Mouse (Mus musculus) spleen, postnatal 36 days (tissue): ENCODE measurements around the gene Fos.

Source experiments
- DNase-seq, 2 experiments: peaks; one replicate each; pipeline ENCODE4 v3.0.0; 2022; ENCODE audit warnings: low spot score in 2 of 2, mixed read lengths in 1 of 2

Fos gene

DNA sequence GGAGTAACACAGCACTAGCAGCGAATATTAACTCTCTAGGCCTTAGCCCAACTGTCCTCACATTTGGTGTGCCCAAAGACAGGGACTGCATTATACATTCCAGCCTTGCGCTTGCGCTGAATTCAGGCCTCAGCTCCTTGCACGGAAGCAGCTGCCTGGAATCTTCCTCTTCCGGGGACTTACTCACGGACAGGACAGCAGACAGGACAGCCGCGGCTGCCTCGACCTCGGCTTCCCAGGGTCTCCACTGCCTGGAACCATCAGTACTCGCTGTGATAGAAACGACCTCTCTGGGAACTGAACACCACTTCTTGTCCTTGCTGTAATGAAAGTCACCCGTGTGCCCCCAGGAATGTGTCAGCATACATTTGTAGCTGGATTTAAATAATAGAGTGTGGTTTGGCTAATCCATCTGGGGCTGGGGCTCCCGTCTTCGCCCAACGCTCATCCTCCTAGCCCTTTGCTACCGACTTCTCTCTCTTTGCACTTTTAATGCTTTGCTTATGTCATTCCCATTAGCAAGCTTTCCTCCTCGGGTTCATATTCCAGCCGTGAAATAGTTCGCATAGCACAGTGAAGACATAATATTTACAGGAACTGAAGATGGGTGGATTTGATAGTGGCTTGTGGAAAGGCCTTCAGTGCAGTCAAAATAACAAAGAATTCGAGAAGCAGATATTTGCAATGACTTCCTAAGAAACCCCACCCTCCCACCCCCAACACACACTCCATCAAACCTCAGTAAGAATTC, 11.6 kb upstream of the Fos start:
- DNase-seq: no peak

DNA sequence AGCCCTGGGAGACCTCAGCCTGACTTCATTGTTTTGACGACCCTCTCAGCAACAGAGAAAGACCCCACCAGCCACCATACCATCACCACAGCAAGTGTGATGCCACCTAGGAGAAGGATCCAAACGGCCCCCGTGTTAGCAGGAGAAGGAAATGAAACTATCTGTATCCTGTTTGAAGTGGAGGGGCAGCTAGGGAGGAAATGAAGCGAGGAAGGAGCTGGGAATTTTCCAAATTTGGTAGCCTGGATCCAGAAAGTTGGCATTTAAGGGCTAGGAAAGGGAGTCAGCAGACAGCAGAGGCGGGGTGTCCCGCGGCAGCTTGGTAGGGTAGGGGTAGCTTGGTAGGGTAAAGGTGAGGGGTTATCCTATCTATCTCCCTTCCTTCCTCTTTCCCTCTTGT, 10.9 kb upstream of the Fos start:
- no peak for DNase-seq

- no peak for DNase-seq
Measured at GRCm38 (mm10) chr12:85464431-85464830, 9.3 kb upstream of the Fos start.

DNA sequence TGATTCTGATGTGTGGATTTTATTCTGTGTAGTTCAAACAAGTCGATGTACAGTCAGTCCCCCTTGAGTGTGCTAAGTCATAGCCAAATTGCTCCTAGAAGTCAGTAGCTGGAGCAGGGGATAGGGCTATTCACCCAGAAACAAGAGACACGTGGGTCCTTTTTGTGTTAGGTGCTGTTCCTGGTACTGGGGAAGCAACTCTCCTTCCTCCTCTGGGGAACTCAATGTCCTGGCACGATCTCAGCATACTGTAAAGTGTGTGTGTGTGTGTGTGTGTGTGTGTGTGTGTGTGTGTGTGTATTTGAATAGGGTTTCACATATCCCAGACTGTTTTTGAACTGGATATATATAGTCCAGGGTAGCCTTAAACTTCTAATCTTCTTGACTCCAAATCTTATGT, 8.8 kb upstream of the Fos start:
- DNase-seq: no peak

DNA sequence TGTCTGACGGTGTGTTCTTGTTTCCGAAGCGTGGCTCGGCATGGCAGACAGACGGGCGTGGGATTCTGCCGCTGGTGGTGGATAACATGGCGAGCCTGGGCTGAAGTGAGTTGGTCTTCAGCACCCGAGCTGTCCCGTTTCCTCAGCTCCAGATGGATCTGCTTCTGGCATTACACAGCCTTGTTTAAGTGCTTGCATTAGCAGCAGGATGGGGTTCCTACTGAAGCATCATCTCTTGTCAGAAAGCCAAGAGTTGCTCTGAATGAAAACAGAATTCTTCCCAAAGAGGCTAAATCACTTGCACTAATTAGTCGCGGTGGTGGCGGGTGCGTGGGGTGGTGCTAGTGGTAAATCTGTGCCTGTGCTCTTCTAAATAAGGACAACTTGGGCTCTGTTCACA, 5.8 kb upstream of the Fos start:
- DNase-seq: no peak

DNA sequence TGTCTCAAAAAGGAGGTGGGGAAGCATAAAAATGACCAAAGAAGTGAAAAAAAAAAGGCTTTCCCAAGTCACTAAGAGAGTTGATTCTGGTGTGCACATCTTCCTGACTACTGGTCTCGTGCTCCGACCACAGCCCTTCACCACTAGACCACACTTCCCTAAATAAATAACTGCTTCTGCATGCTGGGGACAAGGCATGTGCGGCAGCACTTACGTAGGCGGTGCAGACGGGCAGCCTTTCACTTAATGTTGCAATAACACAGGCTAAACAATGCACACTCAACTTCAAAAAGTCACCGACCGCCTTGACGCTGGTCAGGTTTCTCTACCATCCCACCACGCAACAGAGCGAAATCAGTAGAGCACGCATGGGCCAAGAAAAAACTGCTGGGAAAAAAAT, 5.0 kb upstream of the Fos start:
- peak; percentile 58 to 72 for DNase-seq

DNA sequence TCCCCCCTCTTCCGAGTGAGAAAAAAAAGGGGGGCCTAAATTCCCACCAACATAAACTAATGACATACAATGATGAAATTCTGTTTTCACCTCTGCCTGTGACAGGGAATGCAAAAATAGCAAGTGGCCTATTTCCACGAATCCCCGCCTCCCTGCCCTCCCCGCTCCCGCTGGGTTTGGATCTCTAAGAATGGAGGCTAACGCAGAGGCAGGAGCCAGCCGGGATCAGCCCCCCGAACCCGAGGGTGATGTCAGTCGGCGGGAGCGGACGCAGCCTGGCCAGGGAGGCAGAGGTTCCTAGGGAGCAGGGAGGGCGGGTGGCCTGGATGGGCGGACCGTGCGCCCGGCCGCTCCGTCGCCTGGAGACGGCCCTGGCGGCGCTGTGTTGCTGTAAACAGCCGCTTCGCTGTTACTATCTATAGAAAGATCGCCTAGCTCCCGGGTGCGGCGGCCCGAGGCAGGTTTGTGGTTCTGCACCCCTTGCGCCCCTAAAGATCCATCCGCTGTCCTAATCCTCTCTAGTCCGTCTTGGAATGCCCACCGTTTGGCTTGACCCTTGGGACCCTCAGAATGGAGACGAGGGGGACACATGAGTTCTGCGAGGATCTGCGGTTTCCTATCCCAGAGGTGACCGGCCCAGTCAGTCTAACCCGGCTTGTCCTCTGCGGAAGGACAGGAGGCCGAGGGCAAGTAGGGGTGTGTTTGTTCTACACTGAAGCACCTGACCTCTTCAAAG, 1.6 kb upstream of the Fos start:
- DNase-seq: peak; percentile 40 to 41

- no peak for DNase-seq
Measured at GRCm38 (mm10) chr12:85472656-85473410, 857 bp upstream of the Fos start.

DNA sequence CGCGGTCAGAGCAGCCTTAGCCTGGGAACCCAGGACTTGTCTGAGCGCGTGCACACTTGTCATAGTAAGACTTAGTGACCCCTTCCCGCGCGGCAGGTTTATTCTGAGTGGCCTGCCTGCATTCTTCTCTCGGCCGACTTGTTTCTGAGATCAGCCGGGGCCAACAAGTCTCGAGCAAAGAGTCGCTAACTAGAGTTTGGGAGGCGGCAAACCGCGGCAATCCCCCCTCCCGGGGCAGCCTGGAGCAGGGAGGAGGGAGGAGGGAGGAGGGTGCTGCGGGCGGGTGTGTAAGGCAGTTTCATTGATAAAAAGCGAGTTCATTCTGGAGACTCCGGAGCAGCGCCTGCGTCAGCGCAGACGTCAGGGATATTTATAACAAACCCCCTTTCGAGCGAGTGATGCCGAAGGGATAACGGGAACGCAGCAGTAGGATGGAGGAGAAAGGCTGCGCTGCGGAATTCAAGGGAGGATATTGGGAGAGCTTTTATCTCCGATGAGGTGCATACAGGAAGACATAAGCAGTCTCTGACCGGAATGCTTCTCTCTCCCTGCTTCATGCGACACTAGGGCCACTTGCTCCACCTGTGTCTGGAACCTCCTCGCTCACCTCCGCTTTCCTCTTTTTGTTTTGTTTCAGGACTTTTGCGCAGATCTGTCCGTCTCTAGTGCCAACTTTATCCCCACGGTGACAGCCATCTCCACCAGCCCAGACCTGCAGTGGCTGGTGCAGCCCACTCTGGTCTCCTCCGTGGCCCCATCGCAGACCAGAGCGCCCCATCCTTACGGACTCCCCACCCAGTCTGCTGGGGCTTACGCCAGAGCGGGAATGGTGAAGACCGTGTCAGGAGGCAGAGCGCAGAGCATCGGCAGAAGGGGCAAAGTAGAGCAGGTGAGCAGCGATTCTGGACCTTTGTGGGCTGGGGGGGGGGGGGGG, 875 bp downstream of the Fos start:
- peak in 1 of 2 experiments; percentile 26 for DNase-seq

DNA sequence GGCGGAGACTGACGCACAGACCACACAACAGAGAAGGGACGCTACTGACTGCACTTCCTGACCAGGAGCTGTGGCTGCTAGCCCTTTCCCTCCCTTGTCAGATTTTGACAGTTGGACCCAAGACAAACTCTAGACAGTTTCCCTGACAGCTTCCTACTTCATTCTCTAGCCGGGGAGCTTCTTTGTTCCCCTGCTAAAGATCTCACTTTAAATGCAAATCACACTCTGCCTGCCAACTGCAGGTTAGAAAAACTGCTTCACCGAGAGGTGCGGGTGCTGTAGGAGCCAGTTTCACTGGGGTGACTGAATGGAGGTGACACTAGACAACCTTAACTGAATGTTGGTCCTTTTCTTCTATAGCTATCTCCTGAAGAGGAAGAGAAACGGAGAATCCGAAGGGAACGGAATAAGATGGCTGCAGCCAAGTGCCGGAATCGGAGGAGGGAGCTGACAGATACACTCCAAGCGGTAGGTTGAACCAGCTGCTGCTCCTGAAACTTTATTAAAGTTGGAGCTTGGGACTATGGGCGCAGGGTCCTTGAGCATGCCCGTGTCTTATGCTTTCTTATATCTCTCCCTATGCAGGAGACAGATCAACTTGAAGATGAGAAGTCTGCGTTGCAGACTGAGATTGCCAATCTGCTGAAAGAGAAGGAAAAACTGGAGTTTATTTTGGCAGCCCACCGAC, 1.7 kb downstream of the Fos start:
- no peak for DNase-seq

DNA sequence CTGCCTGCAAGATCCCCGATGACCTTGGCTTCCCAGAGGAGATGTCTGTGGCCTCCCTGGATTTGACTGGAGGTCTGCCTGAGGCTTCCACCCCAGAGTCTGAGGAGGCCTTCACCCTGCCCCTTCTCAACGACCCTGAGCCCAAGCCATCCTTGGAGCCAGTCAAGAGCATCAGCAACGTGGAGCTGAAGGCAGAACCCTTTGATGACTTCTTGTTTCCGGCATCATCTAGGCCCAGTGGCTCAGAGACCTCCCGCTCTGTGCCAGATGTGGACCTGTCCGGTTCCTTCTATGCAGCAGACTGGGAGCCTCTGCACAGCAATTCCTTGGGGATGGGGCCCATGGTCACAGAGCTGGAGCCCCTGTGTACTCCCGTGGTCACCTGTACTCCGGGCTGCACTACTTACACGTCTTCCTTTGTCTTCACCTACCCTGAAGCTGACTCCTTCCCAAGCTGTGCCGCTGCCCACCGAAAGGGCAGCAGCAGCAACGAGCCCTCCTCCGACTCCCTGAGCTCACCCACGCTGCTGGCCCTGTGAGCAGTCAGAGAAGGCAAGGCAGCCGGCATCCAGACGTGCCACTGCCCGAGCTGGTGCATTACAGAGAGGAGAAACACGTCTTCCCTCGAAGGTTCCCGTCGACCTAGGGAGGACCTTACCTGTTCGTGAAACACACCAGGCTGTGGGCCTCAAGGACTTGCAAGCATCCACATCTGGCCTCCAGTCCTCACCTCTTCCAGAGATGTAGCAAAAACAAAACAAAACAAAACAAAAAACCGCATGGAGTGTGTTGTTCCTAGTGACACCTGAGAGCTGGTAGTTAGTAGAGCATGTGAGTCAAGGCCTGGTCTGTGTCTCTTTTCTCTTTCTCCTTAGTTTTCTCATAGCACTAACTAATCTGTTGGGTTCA, 2.5 kb downstream of the Fos start:
- no peak for DNase-seq

DNA sequence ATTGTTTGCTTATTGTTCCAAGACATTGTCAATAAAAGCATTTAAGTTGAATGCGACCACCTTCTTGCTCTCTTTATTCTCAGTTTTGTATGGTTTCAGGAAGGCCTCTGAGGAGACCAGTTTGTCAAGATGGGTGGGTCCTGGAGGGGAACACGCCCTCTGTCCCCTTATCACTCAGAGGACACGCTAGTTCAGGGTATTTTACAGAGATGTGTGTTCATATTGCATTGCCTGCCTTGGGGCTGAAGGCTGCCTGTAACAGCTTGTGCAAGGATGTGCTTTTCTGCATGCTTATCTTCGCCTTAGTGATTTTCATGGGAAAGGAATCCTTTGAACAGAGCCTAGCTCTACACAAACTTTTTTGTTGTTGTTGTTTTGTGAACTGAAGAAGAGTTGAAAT, 3.5 kb downstream of the Fos start:
- DNase-seq: no peak

- no peak for DNase-seq
Measured at GRCm38 (mm10) chr12:85477804-85478203, 4.1 kb downstream of the Fos start.

- DNase-seq: no peak
Measured at GRCm38 (mm10) chr12:85478696-85479095, 5.0 kb downstream of the Fos start.

GRCm38 (mm10) chr12:85479190-85479589, 5.5 kb downstream of the Fos start:
- DNase-seq: no peak

GRCm38 (mm10) chr12:85483155-85483554, 9.5 kb downstream of the Fos start:
- no peak for DNase-seq

DNA sequence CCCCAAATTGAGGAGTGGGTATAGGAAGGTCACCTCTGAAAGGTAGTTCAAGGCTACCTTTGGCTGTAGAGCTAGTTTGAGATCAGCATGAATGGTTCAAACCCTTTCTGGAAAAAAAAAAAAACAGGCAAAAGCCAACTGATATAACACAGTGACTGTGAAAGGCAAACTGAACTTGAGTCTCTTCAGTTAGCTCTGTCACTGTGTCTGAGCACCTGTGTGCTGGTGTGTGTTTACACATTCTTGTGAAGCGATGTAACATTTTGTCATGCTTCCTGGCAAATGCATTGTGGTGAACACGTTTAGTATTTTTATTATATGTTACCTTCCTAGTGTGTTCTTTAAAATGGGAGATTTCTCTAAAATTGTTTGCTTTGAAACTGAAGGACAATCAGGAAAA, 11.0 kb downstream of the Fos start:
- no peak for DNase-seq

DNA sequence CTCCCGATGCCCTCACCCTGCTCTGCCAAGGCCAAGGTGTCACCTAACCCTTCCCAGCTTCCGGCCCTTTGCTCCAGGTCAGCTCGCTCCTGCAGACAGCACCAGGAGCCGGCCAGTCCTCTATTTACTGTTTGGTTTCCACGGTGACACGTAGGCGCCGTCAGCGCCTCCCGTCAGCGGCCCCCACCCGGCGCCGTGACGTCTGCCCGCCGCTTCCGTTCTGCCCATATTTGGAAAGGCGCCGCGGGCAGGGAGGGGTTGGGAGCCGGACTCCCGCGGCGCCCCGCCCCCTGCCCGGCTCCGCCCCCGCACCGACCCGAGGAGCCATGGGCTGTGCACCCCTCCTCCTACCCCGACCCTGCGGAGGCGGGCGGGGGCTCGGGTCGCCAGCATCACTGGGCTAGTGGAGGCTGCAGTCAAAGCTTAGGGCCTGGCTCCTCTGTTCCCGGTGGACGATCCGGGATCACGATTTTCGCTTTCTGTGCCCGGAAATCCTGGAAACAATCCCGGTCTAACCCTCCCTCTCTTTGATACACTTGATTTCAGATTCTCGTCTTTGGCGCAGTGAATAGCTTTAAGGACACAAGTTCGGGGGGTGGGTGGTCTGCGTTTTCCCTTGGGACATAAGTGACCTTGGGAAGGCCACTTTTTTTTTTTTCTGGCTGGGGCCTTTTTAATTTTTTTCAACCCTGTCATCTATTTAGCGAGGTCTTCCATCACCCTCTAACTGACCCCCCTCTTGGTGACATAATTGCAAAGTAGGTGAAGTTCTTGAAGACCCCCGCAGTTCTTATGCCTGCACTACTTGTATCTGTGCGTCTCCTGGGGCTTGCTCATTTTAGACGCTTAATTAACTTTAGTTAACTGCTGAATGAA, 12.4 kb downstream of the Fos start:
- peak; percentile 93 to 94 for DNase-seq

DNA sequence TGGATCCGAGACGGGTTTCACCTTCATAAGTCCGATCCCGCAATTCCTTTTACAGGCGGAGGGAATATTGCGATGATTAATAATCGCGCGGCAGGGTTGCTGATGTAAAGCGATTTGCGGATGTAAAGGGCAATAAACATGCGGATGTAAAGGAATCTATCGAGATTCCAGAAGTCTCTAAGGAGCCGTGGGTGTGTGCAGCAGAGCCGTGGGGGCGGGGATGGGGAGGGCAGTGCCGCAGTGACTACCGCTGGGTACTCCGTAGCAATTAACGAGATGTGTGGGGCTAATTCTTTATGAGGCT, 13.0 kb downstream of the Fos start:
- DNase-seq: no peak
